Mouse (Mus musculus) intestine, embryonic 16.5 days (tissue): ENCODE measurements around the gene Fam83b. TPM values are rescaled to one million over a fixed set of nuclear protein-coding genes. Genes with fewer than 3 reads are reported as not detected.

Source experiments
- ATAC-seq: fragments of 200-750 bp; cut with Nextera tagmentation; 2 replicates; pipeline ENCODE4 v1.8.0; 2017; ENCODE audit warnings: moderate TSS enrichment, moderate library complexity
- H3K27ac ChIP-seq: fragments of 300-500 bp; sonication (generic); 2 replicates; pipeline ENCODE4 v1.5.1; 2014; ENCODE audit warnings: mild to moderate bottlenecking, low read length
- H3K27me3 ChIP-seq: fragments of 300-500 bp; sonication (generic); replicated peaks from 2 replicates; pipeline ENCODE4 v1.6.1; 2014; ENCODE audit warnings: low read length, control low read depth, mixed read lengths; ENCODE audit not compliant: control insufficient read depth, insufficient read depth
- H3K36me3 ChIP-seq: fragments of 300-500 bp; sonication (generic); 2 replicates; pipeline ENCODE4 v1.6.1; 2014; ENCODE audit warnings: low read length, control low read depth; ENCODE audit not compliant: control insufficient read depth, insufficient read depth
- H3K4me1 ChIP-seq: fragments of 300-500 bp; sonication (generic); 2 replicates; pipeline ENCODE4 v1.6.1; 2014; ENCODE audit warnings: low read length, control low read depth, mixed read lengths; ENCODE audit not compliant: control insufficient read depth, insufficient read depth
- H3K4me2 ChIP-seq: fragments of 300-500 bp; sonication (generic); 2 replicates; pipeline ENCODE4 v1.6.1; 2014; ENCODE audit warnings: low read depth, low read length, control low read depth
- H3K4me3 ChIP-seq: fragments of 300-500 bp; sonication (generic); 2 replicates; pipeline ENCODE4 v1.5.1; 2014; ENCODE audit warnings: mild to moderate bottlenecking, low read length
- H3K9ac ChIP-seq: fragments of 300-500 bp; sonication (generic); 2 replicates; pipeline ENCODE4 v1.6.1; 2014; ENCODE audit warnings: low read depth, low read length
- H3K9me3 ChIP-seq: fragments of 300-500 bp; sonication (generic); 2 replicates; pipeline ENCODE4 v1.6.1; 2016; ENCODE audit warnings: low read length, control low read depth; ENCODE audit not compliant: control insufficient read depth
- WGBS: fragments of 180-500 bp; shearing (Covaris S2); extraction: QIAGEN DNeasy Blood & Tissue Kit; methylation state at CpG from one replicate; pipeline ENCODE4 v1.1.7; 2014; 5-methylcytosine and 5-hydroxymethylcytosine counted together
- polyA plus RNA-seq: library from polyadenylated mRNA; unstranded; fragments of >200 nt; fragmentation: Nextera tagmentation; extraction: Ambion mirVana; gene quantifications from 2 replicates; pipeline ENCODE4 v1.2.1, GENCODE M21; 2015

Gene Fam83b
- polyA plus RNA-seq, 1 experiment from 2014 or later: 11.2 TPM

- no peak for ATAC-seq
- no peaks in the 10 kb centered on the region for H3K9me3 ChIP-seq
- H3K4me3 ChIP-seq: no peak overlapping the region
- WGBS: 81% methylated on average over 4 of the region's 4 CpGs
- H3K4me2 ChIP-seq: no peak overlapping the region
- no peaks in the 10 kb centered on the region for H3K36me3 ChIP-seq
- no peaks in the 10 kb centered on the region for H3K4me1 ChIP-seq
- H3K27me3 ChIP-seq: no peaks in the 10 kb centered on the region
- no peak overlapping the region for H3K9ac ChIP-seq
- no peak overlapping the region for H3K27ac ChIP-seq
These were observed 97.4 kb downstream of the Fam83b start for GRCm38 (mm10) chr9:76469500-76469899.

GRCm38 (mm10) chr9:76461547-76461946 is 105.4 kb downstream of the Fam83b start:
- H3K27ac ChIP-seq: no peak overlapping the region
- H3K27me3 ChIP-seq: no peaks in the 10 kb centered on the region
- ATAC-seq: no peak
- H3K4me2 ChIP-seq: no peak overlapping the region
- H3K4me3 ChIP-seq: no peak overlapping the region
- H3K9me3 ChIP-seq: no peaks in the 10 kb centered on the region
- no peak overlapping the region for H3K9ac ChIP-seq
- H3K36me3 ChIP-seq: no peaks in the 10 kb centered on the region
- H3K4me1 ChIP-seq: no peaks in the 10 kb centered on the region

- no peak overlapping the region for H3K27ac ChIP-seq
- H3K27me3 ChIP-seq: no peaks in the 10 kb centered on the region
- 91% methylated on average over 3 of the region's 3 CpGs for WGBS
- ATAC-seq: no peak
- no peak overlapping the region for H3K4me2 ChIP-seq
- no peaks in the 10 kb centered on the region for H3K9me3 ChIP-seq
- H3K36me3 ChIP-seq: no peaks in the 10 kb centered on the region
- H3K9ac ChIP-seq: no peak overlapping the region
- H3K4me1 ChIP-seq: no peaks in the 10 kb centered on the region
- H3K4me3 ChIP-seq: no peak overlapping the region
These were observed 111.2 kb downstream of the Fam83b start for GRCm38 (mm10) chr9:76455703-76456102.

Other genes starting within 250 kb of the Fam83b start
- gene Hcrtr2, start 243.3 kb downstream of the Fam83b start, polyA plus RNA-seq: not detected in 2 replicates